Mouse (Mus musculus): ENCODE measurements around the gene Atxn7l3. TPM values are rescaled to one million over a fixed set of nuclear protein-coding genes. Genes with fewer than 3 reads are reported as not detected.

Gene Atxn7l3
- polyA plus RNA-seq, 1 experiment from 2014 or later: 31.4 TPM

DNA sequence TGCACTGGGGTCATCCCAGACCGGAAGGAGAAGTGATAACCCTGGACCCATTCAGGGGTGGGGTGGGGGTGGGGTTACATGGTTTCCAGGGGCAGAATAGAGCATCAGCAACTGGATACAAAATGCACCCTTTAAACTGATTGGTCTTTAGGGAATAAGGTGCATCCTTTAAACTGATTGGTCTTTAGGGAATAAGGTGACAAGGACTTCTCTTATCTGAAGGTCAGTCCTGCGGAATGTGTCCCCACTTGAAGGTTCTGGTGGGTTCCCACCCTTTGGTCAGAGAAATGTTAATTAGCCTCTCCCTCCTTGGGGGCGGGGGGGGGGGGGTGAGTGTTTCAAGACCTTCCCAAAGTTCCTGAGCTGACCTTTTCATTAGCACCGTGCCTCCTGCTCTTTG lies 35.4 kb upstream of the Atxn7l3 start:
- H3K27ac ChIP-seq (replicated peaks): no peak overlapping the region
- no peak overlapping the region for H3K4me3 ChIP-seq
- ATAC-seq (ENCODE audit: low FRiP score, low read depth): no peak
- no peak overlapping the region for H3K9ac ChIP-seq
- H3K9me3 ChIP-seq: no peaks in the 10 kb centered on the region
- no peaks in the 10 kb centered on the region for H3K36me3 ChIP-seq
- 0 out of 2 replicates have a peak, but pooled peaks cover 3% of the 10 kb centered on the region for H3K4me1 ChIP-seq (replicated peaks)
- no peaks in the 10 kb centered on the region for H3K27me3 ChIP-seq
- no peak overlapping the region for H3K4me2 ChIP-seq
- WGBS: 49% methylated on average over 4 of the region's 4 CpGs

DNA sequence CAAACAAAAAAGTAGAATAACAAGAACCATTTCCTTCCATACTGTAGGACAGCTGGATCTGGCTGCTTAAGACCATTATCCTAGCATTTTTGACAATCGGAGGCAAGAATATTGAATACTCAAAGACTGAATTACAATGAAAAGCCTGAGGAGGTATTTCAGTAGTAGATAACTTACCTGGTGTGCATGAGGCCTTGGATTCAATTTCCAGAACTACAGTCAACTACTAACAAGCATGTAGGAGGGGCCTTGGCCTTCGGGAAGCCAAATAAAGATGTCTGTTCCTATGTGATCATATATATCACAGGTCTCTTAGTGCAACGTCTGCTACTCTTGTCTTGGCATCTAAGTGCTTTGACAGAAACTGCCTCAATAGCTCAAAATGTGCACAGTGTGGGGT lies 33.6 kb upstream of the Atxn7l3 start:
- Histone ChIP-seq H3K27ac (replicated peaks) (no peak overlapping the region), H3K36me3 (no peaks in the 10 kb centered on the region), H3K4me1 (replicated peaks) (no peaks in the 10 kb centered on the region), H3K9me3 (no peaks in the 10 kb centered on the region), H3K9ac (no peak overlapping the region), H3K4me2 (no peak overlapping the region), H3K4me3 (no peak overlapping the region), H3K27me3 (no peaks in the 10 kb centered on the region)
- WGBS: 82% methylated on average over 3 of the region's 3 CpGs
- ATAC-seq (ENCODE audit: low FRiP score, low read depth): no peak

DNA sequence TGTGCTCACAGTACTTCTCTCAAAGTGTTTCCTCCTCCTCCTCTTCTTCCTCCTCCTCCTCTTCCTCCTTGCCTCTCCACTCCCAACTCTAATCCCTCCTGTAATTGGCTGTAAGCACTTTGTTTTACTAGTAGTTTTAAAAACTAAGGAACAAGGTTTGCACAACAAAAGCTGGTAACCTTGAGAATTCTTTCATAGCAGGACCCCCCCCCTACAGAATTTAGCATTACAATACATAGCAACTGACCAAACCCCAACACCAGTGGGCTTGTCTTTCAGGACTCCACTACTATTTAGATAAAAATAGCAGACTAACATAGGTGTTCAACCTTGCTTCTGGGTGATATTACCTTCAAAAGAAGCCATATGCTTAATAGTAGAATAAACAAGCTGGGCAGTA lies 33.1 kb upstream of the Atxn7l3 start:
- no peak for ATAC-seq (ENCODE audit: low FRiP score, low read depth)
- Histone ChIP-seq H3K4me1 (replicated peaks) (no peaks in the 10 kb centered on the region), H3K4me2 (no peak overlapping the region), H3K27me3 (no peaks in the 10 kb centered on the region), H3K27ac (replicated peaks) (no peak overlapping the region), H3K9ac (no peak overlapping the region), H3K36me3 (no peaks in the 10 kb centered on the region), H3K9me3 (no peaks in the 10 kb centered on the region), H3K4me3 (no peak overlapping the region)

DNA sequence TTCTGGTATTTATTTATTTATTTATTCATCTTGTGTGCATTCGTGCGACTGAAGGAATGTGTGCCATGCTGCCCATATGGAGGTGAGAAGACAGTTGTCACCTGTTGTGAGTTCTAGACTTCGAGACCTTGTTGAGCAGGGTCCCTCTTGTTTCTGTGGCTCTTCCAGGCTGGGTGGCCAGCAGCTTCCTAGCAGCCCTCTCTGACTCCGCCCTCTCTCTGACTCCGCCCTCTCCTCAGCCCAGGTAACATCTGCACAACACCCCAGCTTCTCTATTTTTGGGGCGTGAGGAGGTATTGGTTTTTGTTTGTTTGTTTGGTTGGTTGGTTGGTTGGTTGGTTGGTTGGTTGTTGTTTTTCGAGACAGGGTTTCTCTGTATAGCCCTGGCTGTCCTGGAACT lies 31.4 kb upstream of the Atxn7l3 start:
- Histone ChIP-seq H3K27me3 (no peaks in the 10 kb centered on the region), H3K9ac (no peak overlapping the region), H3K4me3 (no peak overlapping the region), H3K9me3 (no peaks in the 10 kb centered on the region), H3K4me1 (replicated peaks) (no peaks in the 10 kb centered on the region), H3K4me2 (no peak overlapping the region), H3K36me3 (no peaks in the 10 kb centered on the region), H3K27ac (replicated peaks) (no peak overlapping the region)
- no peak for ATAC-seq (ENCODE audit: low FRiP score, low read depth)
- WGBS: 81% methylated on average over 7 of the region's 7 CpGs

DNA sequence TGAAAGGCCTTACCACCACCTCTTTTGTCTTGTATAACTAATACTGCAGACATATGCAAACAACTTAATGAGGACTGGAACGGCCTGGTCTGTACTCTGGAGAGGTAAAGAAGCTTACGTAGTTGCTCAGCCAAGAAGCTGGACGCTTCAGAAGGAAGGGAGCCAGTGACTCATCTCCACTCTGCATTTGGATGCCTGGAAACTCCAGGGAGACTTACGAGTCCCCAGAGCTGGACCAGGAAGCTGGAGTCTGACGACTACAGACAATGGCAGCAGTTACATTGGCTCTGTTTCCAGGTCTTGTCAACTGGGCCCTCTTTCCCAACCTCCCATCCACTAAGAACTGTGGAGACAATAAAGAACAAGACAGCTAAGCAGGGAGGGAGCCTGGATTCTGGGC lies 30.8 kb upstream of the Atxn7l3 start:
- Histone ChIP-seq H3K9ac (no peak overlapping the region), H3K27ac (replicated peaks) (no peak overlapping the region), H3K9me3 (no peaks in the 10 kb centered on the region), H3K4me2 (no peak overlapping the region), H3K4me1 (replicated peaks) (no peaks in the 10 kb centered on the region), H3K27me3 (no peaks in the 10 kb centered on the region), H3K36me3 (no peaks in the 10 kb centered on the region), H3K4me3 (no peak overlapping the region)
- 65% methylated on average over 5 of the region's 5 CpGs for WGBS
- no peak for ATAC-seq (ENCODE audit: low FRiP score, low read depth)

DNA sequence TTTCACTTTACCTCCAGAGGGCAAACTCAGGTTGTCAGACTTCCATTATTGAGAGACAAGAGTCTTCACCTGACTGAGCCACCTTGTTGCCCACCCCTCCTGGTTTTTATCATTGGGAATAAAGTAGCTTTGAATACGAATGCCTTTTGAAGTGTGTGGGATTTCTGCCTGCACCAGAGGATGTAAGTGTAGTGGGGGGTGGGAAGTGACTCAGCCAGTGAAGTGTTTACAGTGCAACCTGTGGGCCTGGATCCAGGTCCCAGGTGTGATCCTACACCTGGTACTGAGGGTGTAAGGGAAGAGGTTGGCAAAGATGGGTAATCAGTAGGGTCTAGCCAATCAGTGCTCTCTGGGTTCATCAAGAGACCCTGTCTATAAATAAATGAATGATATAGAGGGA lies 27.1 kb upstream of the Atxn7l3 start:
- no peak overlapping the region for H3K4me3 ChIP-seq
- peaks cover 12% of the 10 kb centered on the region for H3K4me1 ChIP-seq (replicated peaks)
- H3K4me2 ChIP-seq: no peak overlapping the region
- no peaks in the 10 kb centered on the region for H3K36me3 ChIP-seq
- WGBS: 92% methylated on average over 1 of the region's 1 CpGs
- H3K27me3 ChIP-seq: no peaks in the 10 kb centered on the region
- H3K9ac ChIP-seq: no peak overlapping the region
- ATAC-seq (ENCODE audit: low FRiP score, low read depth): no peak
- no peak overlapping the region for H3K27ac ChIP-seq (replicated peaks)
- no peaks in the 10 kb centered on the region for H3K9me3 ChIP-seq

DNA sequence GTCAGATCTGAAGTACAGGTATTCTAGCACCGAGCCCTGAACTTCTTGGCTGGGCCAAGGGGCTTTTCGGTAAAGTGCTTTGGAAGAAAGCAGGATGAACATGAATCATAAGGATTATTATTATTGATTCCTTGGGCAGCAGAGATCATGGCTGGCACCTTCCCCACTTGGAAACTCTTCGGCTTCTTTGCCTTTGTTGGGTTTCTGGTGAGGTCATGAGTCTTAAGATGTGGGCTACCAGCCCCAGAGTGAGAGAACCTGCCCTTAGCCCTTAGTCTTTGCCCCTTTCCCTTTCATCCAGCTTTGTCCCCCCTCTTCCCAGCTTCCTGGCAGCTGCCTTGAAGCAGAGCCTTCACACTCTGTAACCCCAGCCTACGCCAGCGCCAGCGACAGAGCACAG lies 25.5 kb upstream of the Atxn7l3 start:
- ATAC-seq (ENCODE audit: low FRiP score, low read depth): no peak
- H3K4me3 ChIP-seq: no peak overlapping the region
- H3K9me3 ChIP-seq: no peaks in the 10 kb centered on the region
- WGBS: 80% methylated on average over 6 of the region's 6 CpGs
- no peaks in the 10 kb centered on the region for H3K27me3 ChIP-seq
- no peak overlapping the region for H3K9ac ChIP-seq
- no peak overlapping the region for H3K4me2 ChIP-seq
- H3K27ac ChIP-seq (replicated peaks): no peak overlapping the region
- H3K36me3 ChIP-seq: no peaks in the 10 kb centered on the region
- H3K4me1 ChIP-seq (replicated peaks): peaks cover 12% of the 10 kb centered on the region

DNA sequence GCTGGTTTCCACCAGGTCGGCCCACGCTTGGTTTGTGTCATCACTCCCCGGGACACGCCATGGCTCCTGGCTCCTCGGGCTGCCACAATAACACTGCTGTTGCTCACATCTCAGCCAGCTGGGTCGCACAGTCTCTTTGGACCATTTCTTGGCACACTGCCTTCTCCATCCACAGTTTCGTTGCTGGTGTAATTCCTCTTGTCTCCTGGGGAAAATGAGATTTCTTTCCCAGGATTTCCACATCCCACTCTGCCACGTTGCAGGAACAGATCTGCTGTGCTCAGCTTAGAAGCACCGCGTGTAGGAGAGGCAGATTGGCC lies 24.2 kb upstream of the Atxn7l3 start:
- no peaks in the 10 kb centered on the region for H3K36me3 ChIP-seq
- H3K9ac ChIP-seq: peak overlapping the region; percentile 62
- ATAC-seq (ENCODE audit: low FRiP score, low read depth): peak; percentile 16; the same call in 1 of the 2 replicates
- H3K4me3 ChIP-seq: peak overlapping the region; percentile 72
- H3K27ac ChIP-seq (replicated peaks): peak overlapping the region; percentile 99
- WGBS: 4% methylated on average over 10 of the region's 10 CpGs
- H3K4me1 ChIP-seq (replicated peaks): peaks cover 21% of the 10 kb centered on the region
- no peaks in the 10 kb centered on the region for H3K27me3 ChIP-seq
- H3K9me3 ChIP-seq: no peaks in the 10 kb centered on the region
- H3K4me2 ChIP-seq: peak overlapping the region; percentile 96

DNA sequence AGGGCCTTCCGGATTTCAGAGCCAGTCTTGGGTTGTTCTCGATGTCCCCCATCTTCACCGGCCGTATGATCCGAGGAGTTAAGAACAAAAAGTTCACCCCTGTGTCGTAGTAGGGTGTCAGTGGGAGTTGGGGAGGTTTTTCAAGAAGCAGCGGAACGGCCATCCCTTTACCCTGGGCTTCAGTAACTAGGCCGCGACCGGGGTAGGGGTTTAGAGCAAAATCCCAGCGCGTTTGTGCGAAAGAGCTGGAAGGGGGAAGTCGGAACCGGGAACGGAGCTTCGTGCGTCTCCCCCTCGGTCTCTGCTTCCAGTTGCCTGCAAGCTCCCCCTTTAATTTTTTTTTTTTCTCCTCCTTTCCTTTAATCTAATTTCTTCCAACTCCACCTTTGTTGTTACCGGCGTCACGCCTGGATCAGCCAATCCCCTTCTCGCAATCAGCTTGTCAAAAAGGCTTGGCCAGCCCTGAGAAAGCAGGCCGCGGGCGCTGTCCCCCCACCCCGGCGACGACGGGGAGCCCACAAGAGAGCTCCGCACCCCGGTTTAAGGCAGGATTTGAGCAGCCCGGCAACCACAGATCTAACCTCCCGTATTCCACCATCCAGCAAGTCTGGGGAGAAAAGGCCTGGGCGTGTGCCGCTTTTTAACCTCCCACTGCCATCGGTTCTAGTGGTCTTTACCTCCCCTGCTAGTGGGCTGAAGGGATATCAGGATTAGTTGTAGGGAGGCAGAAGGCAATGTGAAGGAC lies 23.7 kb upstream of the Atxn7l3 start:
- Histone ChIP-seq H3K27me3 (no peaks in the 10 kb centered on the region), H3K27ac (replicated peaks) (peak overlapping the region; percentile 99), H3K4me3 (peak overlapping the region; percentile 72), H3K4me2 (peak overlapping the region; percentile 96), H3K36me3 (no peaks in the 10 kb centered on the region), H3K9me3 (no peaks in the 10 kb centered on the region), H3K4me1 (replicated peaks) (peaks cover 25% of the 10 kb centered on the region), H3K9ac (peak overlapping the region; percentile 92)
- ATAC-seq (ENCODE audit: low FRiP score, low read depth): peak; percentile 65; the same call in 1 of the 2 replicates
- WGBS: under 1% methylated on average over 38 of the region's 38 CpGs

DNA sequence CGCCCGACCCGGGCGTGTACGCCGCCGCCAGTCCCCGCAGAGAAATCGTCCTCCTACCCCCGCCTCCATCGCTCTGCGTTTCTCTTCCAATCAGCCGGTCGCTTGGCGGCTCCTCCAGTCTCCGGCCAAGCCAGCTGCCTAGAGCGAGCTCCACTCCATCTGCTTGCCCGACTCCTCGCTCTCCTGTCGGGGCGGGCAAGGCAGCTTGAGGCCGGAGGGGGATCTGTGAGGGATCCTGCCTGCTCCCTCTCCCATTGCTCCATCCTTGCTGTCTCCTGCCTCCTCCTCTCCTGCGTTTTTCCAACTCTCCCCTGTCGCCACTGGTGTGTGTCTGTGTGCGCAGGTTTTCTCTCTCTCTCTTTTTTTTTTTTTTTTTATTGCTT lies 23.0 kb upstream of the Atxn7l3 start, which contains the start of gene Ubtf:
Ubtf (minus strand) TSS at position 333 of the 383 bp plus-strand sequence.
- Histone ChIP-seq H3K4me3 (peak within 1 kb of the TSS; percentile 72), H3K4me2 (peak within 1 kb of the TSS; percentile 96), H3K4me1 (replicated peaks) (peaks cover 25% of the 10 kb centered on the region), H3K9ac (peak within 1 kb of the TSS; percentile 92), H3K27ac (replicated peaks) (peak within 1 kb of the TSS; percentile 99), H3K9me3 (no peaks in the 10 kb centered on the region), H3K36me3 (peaks cover 3% of the 10 kb centered on the region; the same call in 1 of the 2 replicates), H3K27me3 (no peaks in the 10 kb centered on the region)
- 0% methylated on average over 24 of the region's 25 CpGs for WGBS
- peak; percentile 17 for ATAC-seq (ENCODE audit: low FRiP score, low read depth)

DNA sequence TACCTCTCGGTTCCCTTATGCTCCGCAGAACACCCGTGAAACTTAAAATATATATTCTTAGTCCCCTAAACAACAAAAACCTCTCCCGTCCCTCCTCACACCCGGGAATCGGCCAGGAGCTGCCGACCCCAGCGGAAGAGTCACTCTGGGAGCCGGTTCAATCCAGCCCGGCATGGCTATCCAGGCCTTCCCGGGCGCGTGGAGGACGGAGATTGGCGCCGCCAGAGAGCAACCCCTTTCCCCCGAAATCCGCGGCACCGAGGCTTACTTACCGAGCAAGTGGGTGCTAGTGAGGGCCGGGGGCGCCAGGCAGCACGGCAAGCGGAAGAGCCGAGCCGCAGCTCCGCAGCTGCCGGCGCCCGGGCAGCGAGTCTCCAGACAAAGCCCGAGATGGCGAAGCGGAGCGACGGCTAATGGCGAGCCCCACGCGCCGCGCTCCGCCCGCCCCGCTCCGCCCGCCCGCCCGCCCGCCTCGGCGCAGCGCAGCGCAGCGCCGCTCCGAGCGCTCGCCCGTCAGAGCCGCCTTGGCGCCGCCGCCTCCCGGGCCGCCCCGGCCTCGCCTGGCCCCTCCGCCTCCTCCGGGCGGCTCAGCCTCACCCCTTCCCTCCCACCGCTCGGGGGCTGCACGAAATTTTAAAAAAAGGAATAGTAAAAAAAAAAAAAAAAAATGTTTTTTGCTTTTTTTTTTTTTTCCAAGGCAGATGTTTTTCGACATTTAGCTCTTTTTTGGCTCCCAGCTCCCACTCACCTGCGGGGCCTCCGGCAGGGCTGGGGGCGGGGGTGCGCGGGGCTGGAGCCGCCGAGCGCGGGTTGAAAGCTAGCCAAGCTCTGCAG lies 22.4 kb upstream of the Atxn7l3 start:
- H3K4me2 ChIP-seq: peak overlapping the region; percentile 96
- H3K9me3 ChIP-seq: no peaks in the 10 kb centered on the region
- peaks cover 10% of the 10 kb centered on the region for H3K36me3 ChIP-seq
- no peaks in the 10 kb centered on the region for H3K27me3 ChIP-seq
- no peak for ATAC-seq (ENCODE audit: low FRiP score, low read depth)
- H3K4me3 ChIP-seq: peak overlapping the region; percentile 72
- under 1% methylated on average over 72 of the region's 84 CpGs for WGBS
- peak overlapping the region; percentile 92 for H3K9ac ChIP-seq
- peak overlapping the region; percentile 99 for H3K27ac ChIP-seq (replicated peaks)
- H3K4me1 ChIP-seq (replicated peaks): peaks cover 25% of the 10 kb centered on the region

DNA sequence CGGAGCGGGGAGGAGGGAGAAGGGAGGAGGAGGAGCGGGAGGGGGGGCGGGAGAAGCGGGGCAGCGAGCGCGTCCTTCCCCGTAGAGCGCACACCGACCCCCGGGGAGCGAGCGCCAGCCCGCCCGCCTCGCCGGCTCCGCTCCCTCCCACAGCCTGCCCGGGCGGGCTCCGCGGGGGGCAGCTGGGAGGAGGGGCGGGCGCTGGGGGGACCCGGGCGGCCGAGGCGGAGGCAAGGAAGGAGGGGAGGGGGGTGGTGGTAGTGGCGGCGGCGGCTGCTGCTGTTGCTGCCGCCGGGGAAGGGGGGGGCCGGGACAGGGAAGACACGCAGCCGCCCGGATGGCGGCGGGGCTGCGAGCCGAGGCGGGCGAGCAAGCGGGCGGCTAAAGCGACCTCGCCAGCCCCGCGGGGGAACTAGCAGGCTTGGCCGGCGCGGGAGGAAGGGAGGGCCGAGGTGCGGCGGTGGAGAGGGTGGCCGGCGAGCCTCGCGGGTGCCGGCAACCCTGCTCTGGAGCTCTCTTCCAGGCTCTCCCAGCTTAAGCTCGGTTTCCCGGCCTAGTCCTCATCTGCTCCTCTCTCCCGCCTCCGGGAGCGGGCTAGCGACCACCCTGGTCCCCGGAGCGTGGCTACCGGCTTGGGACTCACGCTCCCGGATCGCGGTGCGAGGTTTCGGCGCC lies 21.6 kb upstream of the Atxn7l3 start:
- H3K36me3 ChIP-seq: peaks cover 16% of the 10 kb centered on the region
- H3K4me2 ChIP-seq: peak overlapping the region; percentile 96
- under 1% methylated on average over 35 of the region's 77 CpGs for WGBS
- peak; percentile 31 for ATAC-seq (ENCODE audit: low FRiP score, low read depth)
- H3K9me3 ChIP-seq: no peaks in the 10 kb centered on the region
- peaks cover 25% of the 10 kb centered on the region for H3K4me1 ChIP-seq (replicated peaks)
- peak overlapping the region; percentile 92 for H3K9ac ChIP-seq
- H3K27me3 ChIP-seq: no peaks in the 10 kb centered on the region
- peak overlapping the region; percentile 99 for H3K27ac ChIP-seq (replicated peaks)
- peak overlapping the region; percentile 72 for H3K4me3 ChIP-seq

All from hindbrain, embryonic 15.5 days (tissue).